Mouse (Mus musculus): ENCODE results near the gene Smtnl1. TPM values are rescaled to one million over a fixed set of nuclear protein-coding genes. Genes with fewer than 3 reads are reported as not detected.

Gene Smtnl1
- polyA plus RNA-seq (2012; ENCODE audit: low replicate concordance) = not detected in 2 replicates

DNA sequence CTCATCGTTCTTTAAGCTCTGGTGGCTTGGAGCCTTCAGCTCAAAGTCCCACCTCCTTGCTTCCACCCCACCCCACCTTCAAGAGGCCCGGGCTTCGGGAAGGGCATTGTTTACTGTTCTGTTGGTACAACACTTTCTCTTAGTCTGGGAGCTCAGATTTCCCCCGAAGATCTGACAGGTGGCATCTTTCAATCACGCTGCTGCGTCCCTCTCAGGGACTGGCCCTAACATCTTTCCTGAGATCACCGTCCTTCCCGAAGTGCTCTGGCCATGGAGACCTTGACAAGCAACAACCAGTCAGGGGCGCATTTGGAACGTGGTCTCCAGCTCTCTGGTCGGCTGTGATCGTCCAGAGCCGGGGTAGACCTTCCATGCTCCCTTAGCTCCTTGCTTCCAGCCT is at the start of gene Smtnl1:
TSS of gene Smtnl1 (minus strand) at position 101 of the 400 bp plus-strand sequence.

DNA sequence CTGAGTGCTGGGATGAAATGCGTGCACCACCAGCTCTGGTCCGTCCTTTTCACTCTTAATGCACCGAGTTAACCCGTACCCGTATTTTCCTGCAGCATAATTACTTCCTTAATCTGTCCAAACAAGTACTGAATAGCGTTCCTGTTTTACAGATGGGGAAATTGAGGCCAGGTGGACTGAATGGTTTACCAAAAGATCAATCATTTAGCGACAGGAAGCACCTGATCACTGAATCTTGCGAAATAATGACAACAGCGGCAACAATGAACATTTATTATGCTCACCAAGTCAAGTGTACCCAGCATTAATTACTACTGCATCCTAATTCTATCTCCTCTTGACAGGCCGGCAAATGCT is 16.1 kb upstream of the Smtnl1 start, which contains the start of gene Slc43a1:
TSS of gene Slc43a1 (plus strand) at position 258 of the 357 bp plus-strand sequence.

DNA sequence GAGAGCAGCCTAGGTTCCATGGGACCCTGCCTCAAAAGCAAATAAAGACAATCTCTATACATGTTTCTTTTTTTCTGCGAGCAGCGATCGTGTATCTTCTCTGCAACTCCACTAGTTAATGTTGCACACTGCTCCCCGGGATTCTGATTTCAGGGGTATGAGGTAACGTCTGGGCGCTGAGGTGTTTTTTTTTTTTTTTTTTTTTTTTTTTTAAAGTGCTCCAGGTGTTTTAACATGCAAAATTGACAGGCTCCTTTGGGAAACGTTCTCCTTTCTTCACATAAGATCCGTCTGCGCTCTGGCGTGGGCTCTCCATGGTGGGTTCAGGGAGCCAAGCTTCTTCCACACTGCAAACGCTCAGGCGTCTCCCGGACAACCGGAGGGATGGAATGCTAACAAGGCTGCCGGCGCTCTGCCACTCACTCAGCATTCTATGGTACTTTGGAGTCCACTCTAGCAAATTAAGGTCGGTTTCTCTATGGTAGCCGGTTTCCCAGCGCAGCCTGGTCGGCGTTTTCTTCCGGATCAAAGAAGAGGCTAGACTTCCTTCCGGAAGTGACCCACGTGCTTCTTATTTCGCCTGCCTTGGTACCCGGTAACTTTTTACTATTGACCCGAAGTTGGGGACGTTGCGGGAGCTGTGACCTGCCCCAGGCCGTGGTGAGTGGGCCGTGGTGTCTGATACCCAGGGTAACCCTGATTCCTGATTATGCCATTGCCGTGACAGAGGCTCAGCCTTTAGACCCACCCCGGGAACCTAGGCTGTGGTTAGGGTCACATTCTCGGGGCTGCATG is 4.2 kb upstream of the Smtnl1 start, which contains the start of gene Timm10:
TSS of gene Timm10 (plus strand) at position 510 of the 795 bp plus-strand sequence.

DNA sequence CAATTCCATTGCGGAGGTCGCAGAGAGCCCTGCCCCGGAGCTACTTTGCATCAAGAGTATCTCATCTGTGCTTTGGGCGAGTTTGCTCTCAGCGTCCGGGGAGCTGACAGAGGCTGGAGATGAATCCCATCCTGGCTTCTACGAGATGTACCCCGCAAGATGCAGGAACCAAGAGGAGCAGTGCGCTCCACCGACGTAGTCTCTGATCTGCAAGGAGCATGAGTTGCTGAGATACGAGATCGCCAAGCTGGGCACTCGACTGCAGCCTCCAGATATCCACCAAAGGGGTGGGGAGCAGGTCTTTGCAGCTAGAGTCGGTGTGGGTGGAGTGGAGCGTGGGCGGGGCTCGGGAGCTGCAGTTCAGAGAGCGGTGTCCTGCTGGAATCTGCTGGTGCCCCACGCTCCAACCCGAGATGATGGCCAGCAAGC is 23.9 kb downstream of the Smtnl1 start, which contains the start of gene Ube2l6:
TSS of gene Ube2l6 (plus strand) at position 336 of the 429 bp plus-strand sequence.

GRCm38 (mm10) chr2:84775241-84775640 is 47.2 kb downstream of the Smtnl1 start, which contains the start of gene Serping1:
Serping1 (minus strand) TSS chr2:84775444.

Other genes with a start within 250 kb of the Smtnl1 start
- gene Ctnnd1, start 171.9 kb downstream of the Smtnl1 start, polyA plus RNA-seq (2012; ENCODE audit: low replicate concordance) = 0.83 and 4.1 TPM in 2 replicates
- not detected in 2 replicates for gene Btbd18, start 163.6 kb downstream of the Smtnl1 start, polyA plus RNA-seq (2012; ENCODE audit: low replicate concordance)
- 101 and 122 TPM in 2 replicates for gene Selenoh, start 151.9 kb downstream of the Smtnl1 start, polyA plus RNA-seq (2012; ENCODE audit: low replicate concordance)
- not detected in 2 replicates for gene Gm28635, start 144.6 kb downstream of the Smtnl1 start, polyA plus RNA-seq (2012; ENCODE audit: low replicate concordance)
- gene Med19, start 144.2 kb downstream of the Smtnl1 start, polyA plus RNA-seq (2012; ENCODE audit: low replicate concordance) = 23.7 and 36.7 TPM in 2 replicates
- 2.7 and 4.2 TPM in 2 replicates for gene Tmx2, start 143.5 kb downstream of the Smtnl1 start, polyA plus RNA-seq (2012; ENCODE audit: low replicate concordance)
- gene Zdhhc5, start 107.5 kb downstream of the Smtnl1 start, polyA plus RNA-seq (2012; ENCODE audit: low replicate concordance) = 22.7 and 68.7 TPM in 2 replicates
- gene Clp1, start 95.3 kb downstream of the Smtnl1 start, polyA plus RNA-seq (2012; ENCODE audit: low replicate concordance) = 0.41 and 0.85 TPM in 2 replicates
- 191 and 216 TPM in 2 replicates for gene Ypel4, start 88.6 kb downstream of the Smtnl1 start, polyA plus RNA-seq (2012; ENCODE audit: low replicate concordance)
- not detected in 2 replicates for gene Gm19426, start 79.0 kb downstream of the Smtnl1 start, polyA plus RNA-seq (2012; ENCODE audit: low replicate concordance)
- 2.8 TPM in 1 of 2 replicates, not detected in the other for gene Serping1, start 47.2 kb downstream of the Smtnl1 start, polyA plus RNA-seq (2012; ENCODE audit: low replicate concordance)
- gene Ube2l6, start 23.8 kb downstream of the Smtnl1 start, polyA plus RNA-seq (2012; ENCODE audit: low replicate concordance) = 3.3 and 20.8 TPM in 2 replicates
- gene Timm10, start 4.3 kb upstream of the Smtnl1 start, polyA plus RNA-seq (2012; ENCODE audit: low replicate concordance) = 2.3 and 7.3 TPM in 2 replicates
- gene Slc43a1, start 16.2 kb upstream of the Smtnl1 start, polyA plus RNA-seq (2012; ENCODE audit: low replicate concordance) = 52.4 and 120 TPM in 2 replicates
- gene Rtn4rl2, start 64.1 kb upstream of the Smtnl1 start, polyA plus RNA-seq (2012; ENCODE audit: low replicate concordance) = 3.3 and 4.7 TPM in 2 replicates
- 23.9 and 31.0 TPM in 2 replicates for gene Slc43a3, start 113.9 kb upstream of the Smtnl1 start, polyA plus RNA-seq (2012; ENCODE audit: low replicate concordance)
- gene Prg2, start 157.8 kb upstream of the Smtnl1 start, polyA plus RNA-seq (2012; ENCODE audit: low replicate concordance) = not detected in 2 replicates
- 0.61 TPM in 1 of 2 replicates, not detected in the other for gene Prg3, start 165.6 kb upstream of the Smtnl1 start, polyA plus RNA-seq (2012; ENCODE audit: low replicate concordance)
- 34.2 and 67.2 TPM in 2 replicates for gene Ssrp1, start 214.6 kb upstream of the Smtnl1 start, polyA plus RNA-seq (2012; ENCODE audit: low replicate concordance)
- gene P2rx3, start 214.8 kb upstream of the Smtnl1 start, polyA plus RNA-seq (2012; ENCODE audit: low replicate concordance) = not detected in 2 replicates
- gene Tnks1bp1, start 225.4 kb upstream of the Smtnl1 start, polyA plus RNA-seq (2012; ENCODE audit: low replicate concordance) = 7.2 and 11.3 TPM in 2 replicates